Mouse (Mus musculus): ENCODE data around the gene Grn. TPM values are rescaled to one million over a fixed set of nuclear protein-coding genes. Genes with fewer than 3 reads are reported as not detected.

The Grn gene
- polyA plus RNA-seq, 1 experiment from 2014 or later, result 58.8 TPM

DNA sequence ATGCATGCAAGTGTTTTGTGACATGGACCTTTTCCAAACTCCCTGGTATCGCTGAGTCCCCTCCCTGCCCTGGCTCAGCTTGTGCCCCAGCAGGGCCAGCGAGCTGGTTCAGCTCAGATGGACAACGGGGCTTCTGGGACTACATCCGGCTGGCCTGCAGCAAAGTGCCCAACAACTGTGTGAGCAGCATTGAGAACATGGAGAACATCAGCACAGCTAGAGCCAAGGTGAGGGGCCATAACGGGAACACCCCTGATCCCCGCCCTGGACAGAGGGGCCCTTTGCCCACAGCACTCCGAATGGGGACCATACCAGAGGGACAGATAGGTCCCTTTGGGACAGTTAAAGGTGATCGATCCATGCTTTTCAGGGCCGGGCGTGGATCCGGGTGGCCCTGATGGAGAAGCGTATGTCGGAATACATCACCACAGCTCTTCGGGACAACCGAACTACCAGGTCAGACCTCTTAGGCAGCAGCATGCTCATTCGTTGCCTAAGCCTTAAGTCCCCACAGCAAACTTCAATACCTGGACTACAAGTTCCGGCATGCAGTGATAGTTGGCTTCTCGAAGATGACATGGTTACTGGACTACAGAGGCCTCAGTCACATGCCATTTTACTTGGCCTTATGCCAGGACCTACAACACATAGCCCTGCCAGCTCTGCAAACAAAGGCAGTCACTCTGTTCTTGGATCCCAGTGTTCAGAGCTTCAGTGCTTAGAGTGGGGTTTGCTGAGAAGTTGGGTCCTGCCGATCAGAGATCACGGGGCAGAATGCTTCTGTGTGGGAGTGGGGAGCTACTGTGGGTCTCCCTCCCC, 31.9 kb upstream of the Grn start:
- no peak for ATAC-seq (ENCODE audit: insufficient number of reproducible peaks, low FRiP score, low TSS enrichment, low read depth)
- H3K27ac ChIP-seq (replicated peaks; ENCODE audit: low read depth, low read length), result no peak overlapping the region
- H3K4me3 ChIP-seq (ENCODE audit: low read depth, low read length), result no peak overlapping the region
- H3K9ac ChIP-seq (ENCODE audit: low read length), result no peak overlapping the region
- 79% methylated on average over 20 of the region's 20 CpGs for WGBS
- H3K4me2 ChIP-seq (ENCODE audit: low read depth, severe bottlenecking), result no peak overlapping the region
- H3K36me3 ChIP-seq (ENCODE audit: control insufficient read depth, insufficient read depth, low read length), result peaks cover 3% of the 10 kb centered on the region
- peaks cover 48% of the 10 kb centered on the region for H3K27me3 ChIP-seq (ENCODE audit: control insufficient read depth, insufficient read depth, low read length)
- H3K9me3 ChIP-seq (ENCODE audit: control insufficient read depth, low read length), result no peaks in the 10 kb centered on the region
- peaks cover 13% of the 10 kb centered on the region for H3K4me1 ChIP-seq (ENCODE audit: control insufficient read depth, insufficient read depth, low read length)
- DNase-seq (ENCODE audit: low spot score), result no peak

DNA sequence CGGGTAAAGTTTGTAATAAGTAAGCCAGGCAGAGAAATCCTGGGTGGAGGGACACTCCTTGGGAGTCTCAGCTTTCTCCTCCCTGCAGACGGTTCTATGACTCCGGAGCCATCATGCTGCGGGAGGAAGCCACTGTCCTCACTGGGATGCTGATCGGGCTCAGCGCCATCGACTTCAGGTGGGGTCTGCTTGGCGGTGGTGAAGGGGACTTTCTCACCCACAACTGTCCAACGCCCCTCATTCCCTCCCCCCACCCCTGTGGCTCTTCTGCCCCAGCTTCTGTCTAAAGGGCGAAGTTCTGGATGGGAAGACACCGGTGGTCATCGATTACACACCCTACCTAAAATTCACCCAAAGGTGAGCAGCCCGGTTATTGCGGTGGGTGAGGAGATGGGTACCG, 31.0 kb upstream of the Grn start:
- no peak overlapping the region for H3K9ac ChIP-seq (ENCODE audit: low read length)
- peaks cover 6% of the 10 kb centered on the region; the same call in 1 of the 2 replicates for H3K4me1 ChIP-seq (ENCODE audit: control insufficient read depth, insufficient read depth, low read length)
- ATAC-seq (ENCODE audit: insufficient number of reproducible peaks, low FRiP score, low TSS enrichment, low read depth) (no peak), DNase-seq (ENCODE audit: low spot score) (no peak)
- H3K27me3 ChIP-seq (ENCODE audit: control insufficient read depth, insufficient read depth, low read length), result peaks cover 48% of the 10 kb centered on the region
- H3K4me2 ChIP-seq (ENCODE audit: low read depth, severe bottlenecking), result no peak overlapping the region
- no peaks in the 10 kb centered on the region for H3K9me3 ChIP-seq (ENCODE audit: control insufficient read depth, low read length)
- WGBS, result 10% methylated on average over 15 of the region's 15 CpGs
- peaks cover 10% of the 10 kb centered on the region for H3K36me3 ChIP-seq (ENCODE audit: control insufficient read depth, insufficient read depth, low read length)
- H3K27ac ChIP-seq (replicated peaks; ENCODE audit: low read depth, low read length), result no peak overlapping the region
- peak overlapping the region; percentile 24; the same call in 1 of the 2 replicates for H3K4me3 ChIP-seq (ENCODE audit: low read depth, low read length)

DNA sequence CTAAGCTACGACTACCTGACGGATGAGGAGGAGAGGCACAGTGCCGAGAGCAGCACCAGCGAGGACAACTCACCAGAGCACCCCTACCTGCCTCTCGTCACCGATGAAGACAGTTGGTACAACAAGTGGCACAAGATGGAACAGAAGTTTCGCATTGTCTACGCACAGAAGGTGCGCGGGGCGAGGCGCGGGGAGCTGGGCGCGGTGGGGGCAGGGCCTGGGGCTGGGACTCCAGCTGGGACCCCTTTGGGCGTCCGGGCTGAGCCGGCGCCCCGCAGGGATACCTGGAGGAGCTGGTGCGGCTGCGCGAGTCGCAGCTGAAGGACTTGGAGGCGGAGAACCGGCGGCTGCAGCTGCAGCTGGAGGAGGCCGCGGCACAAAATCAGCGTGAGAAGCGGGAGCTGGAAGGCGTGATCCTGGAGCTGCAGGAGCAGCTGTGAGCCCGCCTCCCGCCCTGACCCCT, 30.5 kb upstream of the Grn start:
- Histone ChIP-seq H3K27ac (replicated peaks; ENCODE audit: low read depth, low read length) (no peak overlapping the region), H3K4me2 (ENCODE audit: low read depth, severe bottlenecking) (peak overlapping the region; percentile 47), H3K4me1 (ENCODE audit: control insufficient read depth, insufficient read depth, low read length) (peaks cover 6% of the 10 kb centered on the region; the same call in 1 of the 2 replicates)

DNA sequence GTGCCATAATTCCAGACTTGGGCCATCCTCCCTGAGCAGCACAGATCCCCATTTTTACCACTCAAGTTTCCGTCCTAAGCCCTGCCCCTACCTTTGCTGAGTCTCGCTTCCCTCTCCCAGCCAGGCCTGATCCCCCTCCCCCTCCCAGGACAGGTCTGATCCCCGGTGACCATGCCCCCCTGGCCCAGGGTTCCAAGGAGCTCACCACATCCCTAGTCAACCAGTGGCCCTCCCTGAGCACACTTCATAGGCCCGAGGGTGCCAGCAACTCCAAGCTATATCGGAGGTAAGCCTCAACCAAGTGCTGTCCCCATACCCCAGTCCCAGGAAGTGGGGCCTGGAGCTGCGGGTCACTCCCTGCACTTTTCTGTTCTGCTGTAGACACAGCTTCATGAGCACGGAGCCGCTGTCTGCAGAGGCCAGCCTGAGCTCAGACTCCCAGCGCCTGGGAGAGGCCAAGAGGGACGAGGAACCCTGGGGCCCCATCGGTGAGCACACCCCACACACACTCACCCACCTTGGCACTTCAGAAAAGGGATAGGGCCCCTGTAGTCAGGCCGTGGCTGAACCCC, 29.5 kb upstream of the Grn start:
- no peak overlapping the region for H3K4me3 ChIP-seq (ENCODE audit: low read depth, low read length)
- ATAC-seq (ENCODE audit: insufficient number of reproducible peaks, low FRiP score, low TSS enrichment, low read depth) (0 out of 2 replicates have a peak, but pooled peaks have one; percentile 15), DNase-seq (ENCODE audit: low spot score) (no peak)
- WGBS, result 23% methylated on average over 12 of the region's 12 CpGs
- H3K4me1 ChIP-seq (ENCODE audit: control insufficient read depth, insufficient read depth, low read length), result peaks cover 8% of the 10 kb centered on the region; the same call in 1 of the 2 replicates
- peaks cover 15% of the 10 kb centered on the region for H3K36me3 ChIP-seq (ENCODE audit: control insufficient read depth, insufficient read depth, low read length)
- no peak overlapping the region for H3K27ac ChIP-seq (replicated peaks; ENCODE audit: low read depth, low read length)
- no peaks in the 10 kb centered on the region for H3K9me3 ChIP-seq (ENCODE audit: control insufficient read depth, low read length)
- H3K4me2 ChIP-seq (ENCODE audit: low read depth, severe bottlenecking), result no peak overlapping the region
- peaks cover 43% of the 10 kb centered on the region for H3K27me3 ChIP-seq (ENCODE audit: control insufficient read depth, insufficient read depth, low read length)
- no peak overlapping the region for H3K9ac ChIP-seq (ENCODE audit: low read length)

More for the DNA sequence above, 30.5 kb upstream of the Grn start:
- 0 out of 2 replicates have a peak overlapping the region, but pooled peaks have one; percentile 22 for H3K9ac ChIP-seq (ENCODE audit: low read length)
- ATAC-seq (ENCODE audit: insufficient number of reproducible peaks, low FRiP score, low TSS enrichment, low read depth), result no peak
- peak; percentile 46 for DNase-seq (ENCODE audit: low spot score)
- H3K9me3 ChIP-seq (ENCODE audit: control insufficient read depth, low read length), result no peaks in the 10 kb centered on the region
- H3K4me3 ChIP-seq (ENCODE audit: low read depth, low read length), result peak overlapping the region; percentile 24
- under 1% methylated on average over 34 of the region's 34 CpGs for WGBS
- peaks cover 15% of the 10 kb centered on the region for H3K36me3 ChIP-seq (ENCODE audit: control insufficient read depth, insufficient read depth, low read length)
- H3K27me3 ChIP-seq (ENCODE audit: control insufficient read depth, insufficient read depth, low read length), result peaks cover 48% of the 10 kb centered on the region

DNA sequence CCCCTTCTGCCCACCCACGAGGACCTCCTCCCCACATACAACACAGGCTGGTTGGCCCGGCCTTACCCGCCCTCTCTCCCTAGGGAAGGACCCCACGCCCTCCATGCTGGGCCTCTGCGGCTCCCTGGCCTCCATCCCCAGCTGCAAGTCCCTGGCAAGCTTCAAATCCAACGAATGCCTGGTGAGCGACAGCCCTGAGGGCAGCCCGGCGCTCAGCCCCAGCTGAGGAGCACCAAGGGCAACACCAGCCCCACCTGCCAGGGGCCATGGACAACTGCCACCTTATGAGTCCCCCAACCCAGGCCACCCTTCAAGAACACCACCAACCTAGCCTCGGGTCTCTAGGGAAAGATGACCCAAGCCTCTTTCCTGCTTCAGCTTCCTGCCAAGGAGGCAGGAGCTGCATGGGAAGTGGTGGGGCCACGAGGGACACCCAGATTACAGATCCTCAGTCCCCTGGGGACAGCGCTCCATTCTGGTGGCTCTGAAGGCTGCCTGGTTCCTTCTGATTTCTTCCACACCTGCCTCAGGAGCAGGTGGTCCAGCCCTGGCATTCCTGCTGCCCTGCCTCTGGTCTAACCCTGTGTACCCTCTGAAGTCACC, 28.1 kb upstream of the Grn start:
- Histone ChIP-seq H3K27ac (replicated peaks; ENCODE audit: low read depth, low read length) (no peak overlapping the region), H3K9ac (ENCODE audit: low read length) (no peak overlapping the region), H3K9me3 (ENCODE audit: control insufficient read depth, low read length) (no peaks in the 10 kb centered on the region), H3K36me3 (ENCODE audit: control insufficient read depth, insufficient read depth, low read length) (peaks cover 15% of the 10 kb centered on the region), H3K4me2 (ENCODE audit: low read depth, severe bottlenecking) (no peak overlapping the region), H3K4me3 (ENCODE audit: low read depth, low read length) (no peak overlapping the region), H3K4me1 (ENCODE audit: control insufficient read depth, insufficient read depth, low read length) (peaks cover 14% of the 10 kb centered on the region), H3K27me3 (ENCODE audit: control insufficient read depth, insufficient read depth, low read length) (peaks cover 37% of the 10 kb centered on the region)
- ATAC-seq (ENCODE audit: insufficient number of reproducible peaks, low FRiP score, low TSS enrichment, low read depth), result no peak
- WGBS, result 65% methylated on average over 12 of the region's 12 CpGs
- DNase-seq (ENCODE audit: low spot score), result no peak

DNA sequence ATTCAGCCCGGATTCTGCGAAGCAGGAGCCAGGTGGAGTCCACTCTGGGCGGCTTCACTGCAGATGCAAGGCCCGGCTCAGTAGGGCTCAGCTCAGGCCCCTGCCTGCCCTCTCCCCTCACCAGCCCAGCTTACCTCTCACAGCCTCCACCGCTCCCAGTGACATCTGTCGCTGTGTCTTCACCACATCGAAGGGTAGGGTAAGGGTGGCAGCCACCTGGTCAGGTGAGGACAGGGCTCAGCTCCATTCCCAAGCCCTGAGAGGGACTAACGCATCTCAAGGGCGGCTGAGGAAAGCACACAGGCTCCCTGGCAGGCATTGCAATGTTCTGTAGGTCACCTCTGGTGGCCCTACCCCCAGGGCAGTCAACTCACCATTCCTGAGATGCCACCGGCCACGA, 26.5 kb upstream of the Grn start:
- Histone ChIP-seq H3K27ac (replicated peaks; ENCODE audit: low read depth, low read length) (no peak overlapping the region), H3K9me3 (ENCODE audit: control insufficient read depth, low read length) (no peaks in the 10 kb centered on the region), H3K27me3 (ENCODE audit: control insufficient read depth, insufficient read depth, low read length) (peaks cover 25% of the 10 kb centered on the region), H3K4me3 (ENCODE audit: low read depth, low read length) (no peak overlapping the region), H3K4me1 (ENCODE audit: control insufficient read depth, insufficient read depth, low read length) (peaks cover 14% of the 10 kb centered on the region), H3K36me3 (ENCODE audit: control insufficient read depth, insufficient read depth, low read length) (peaks cover 15% of the 10 kb centered on the region), H3K9ac (ENCODE audit: low read length) (no peak overlapping the region), H3K4me2 (ENCODE audit: low read depth, severe bottlenecking) (no peak overlapping the region)
- ATAC-seq (ENCODE audit: insufficient number of reproducible peaks, low FRiP score, low TSS enrichment, low read depth), result no peak
- no peak for DNase-seq (ENCODE audit: low spot score)
- 90% methylated on average over 11 of the region's 11 CpGs for WGBS

DNA sequence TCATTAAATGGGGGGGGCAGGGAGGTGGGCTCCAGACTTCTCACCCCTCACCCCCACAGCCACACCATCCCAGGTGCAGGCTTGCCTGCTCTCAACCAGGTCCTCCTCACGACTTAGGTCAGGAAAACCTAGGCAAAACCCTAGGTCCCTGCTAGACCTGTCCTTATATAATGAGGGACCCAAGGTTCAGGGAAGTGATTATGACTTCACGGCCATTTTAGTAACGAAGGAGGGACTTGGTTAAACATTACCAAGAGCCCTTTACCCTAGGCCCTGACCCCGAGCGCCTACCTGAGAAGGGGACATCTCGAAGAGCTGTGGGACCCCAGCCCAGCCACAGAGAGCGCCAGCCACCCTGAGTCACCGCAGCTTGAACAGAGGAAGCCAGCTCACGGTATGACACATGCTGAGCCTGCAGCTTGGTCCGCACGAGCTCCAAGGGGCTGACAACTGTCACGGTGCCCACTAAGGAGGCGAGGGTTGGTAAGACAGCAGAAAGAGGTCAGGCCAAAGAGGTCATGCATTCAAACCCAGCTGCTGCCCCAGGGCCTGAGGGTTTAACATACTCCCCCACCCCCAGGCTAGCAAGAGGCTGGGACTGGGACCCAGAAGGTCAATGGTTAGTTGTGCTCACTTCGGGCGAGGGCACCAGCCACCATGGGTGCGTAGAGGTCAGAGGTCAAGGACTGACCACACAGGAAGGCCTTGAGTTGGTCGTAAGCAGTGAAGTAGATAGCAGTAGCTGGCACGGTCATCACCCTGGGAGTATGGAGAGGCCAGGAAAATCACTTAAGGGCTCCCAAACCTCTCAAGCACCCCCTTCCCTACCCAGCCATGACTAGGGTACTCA, 25.7 kb upstream of the Grn start:
- Histone ChIP-seq H3K36me3 (ENCODE audit: control insufficient read depth, insufficient read depth, low read length) (peaks cover 15% of the 10 kb centered on the region), H3K27ac (replicated peaks; ENCODE audit: low read depth, low read length) (no peak overlapping the region), H3K27me3 (ENCODE audit: control insufficient read depth, insufficient read depth, low read length) (peaks cover 18% of the 10 kb centered on the region), H3K9ac (ENCODE audit: low read length) (no peak overlapping the region), H3K4me3 (ENCODE audit: low read depth, low read length) (no peak overlapping the region), H3K4me1 (ENCODE audit: control insufficient read depth, insufficient read depth, low read length) (peaks cover 16% of the 10 kb centered on the region), H3K4me2 (ENCODE audit: low read depth, severe bottlenecking) (no peak overlapping the region), H3K9me3 (ENCODE audit: control insufficient read depth, low read length) (no peaks in the 10 kb centered on the region)
- WGBS, result 88% methylated on average over 18 of the region's 18 CpGs
- DNase-seq (ENCODE audit: low spot score) (no peak), ATAC-seq (ENCODE audit: insufficient number of reproducible peaks, low FRiP score, low TSS enrichment, low read depth) (no peak)

Data from limb, embryonic 11.5 days (tissue).